Mouse (Mus musculus) mouse embryonic stem cell (cell line): ENCODE results near the gene Dab1.

Source experiments
- in situ Hi-C, 2 experiments: fragments of 300-500 bp; cut with MboI; formaldehyde crosslinking; loops; 1 replicate in 1 of 2; 3 replicates in 1 of 2; pipeline ENCODE4 v1.14.3; 2019 to 2020; ENCODE audit warnings: low sequenced_read_pairs in 2 of 2, low pct_unique_long_range_greater_than_20kb in 1 of 2, mixed read lengths in 1 of 2; ENCODE audit not compliant: unreplicated experiment in 1 of 2

Dab1 gene

GRCm38 (mm10) chr4:104686137-104686809 lies 1067.1 kb downstream of the Dab1 start:
- in situ Hi-C loops, result no loop called here

- in situ Hi-C loops, result no loop called here
Measured at GRCm38 (mm10) chr4:104689047-104689446, 1069.9 kb downstream of the Dab1 start.

GRCm38 (mm10) chr4:104691026-104691425 lies 1071.9 kb downstream of the Dab1 start:
- in situ Hi-C loops, result no loop called here

GRCm38 (mm10) chr4:104694188-104694587 lies 1075.0 kb downstream of the Dab1 start:
- in situ Hi-C loops, result no loop called here

- in situ Hi-C loops, result no loop called here
Measured at GRCm38 (mm10) chr4:104696522-104696921, 1077.4 kb downstream of the Dab1 start.

- in situ Hi-C loops, result no loop called here
Measured at GRCm38 (mm10) chr4:104697703-104698102, 1078.5 kb downstream of the Dab1 start.

GRCm38 (mm10) chr4:104705664-104706645 lies 1086.8 kb downstream of the Dab1 start:
- in situ Hi-C loops, result no loop called here

- in situ Hi-C loops, result no loop called here
Measured at GRCm38 (mm10) chr4:104712338-104713083, 1093.4 kb downstream of the Dab1 start.

GRCm38 (mm10) chr4:104714925-104715519 lies 1095.9 kb downstream of the Dab1 start:
- in situ Hi-C loops, result no loop called here

- in situ Hi-C loops, result no loop called here
Measured at GRCm38 (mm10) chr4:104715857-104716256, 1096.7 kb downstream of the Dab1 start.

GRCm38 (mm10) chr4:104716506-104716905 lies 1097.3 kb downstream of the Dab1 start:
- in situ Hi-C loops, result no loop called here

GRCm38 (mm10) chr4:104718973-104719795 lies 1100.0 kb downstream of the Dab1 start:
- in situ Hi-C loops, result no loop called here

- in situ Hi-C loops, result no loop called here
Measured at GRCm38 (mm10) chr4:104723527-104724045, 1104.4 kb downstream of the Dab1 start.

- in situ Hi-C loops, result no loop called here
Measured at GRCm38 (mm10) chr4:104724258-104724657, 1105.1 kb downstream of the Dab1 start.

- in situ Hi-C loops, result no loop called here
Measured at GRCm38 (mm10) chr4:104725673-104726072, 1106.5 kb downstream of the Dab1 start.

- in situ Hi-C loops, result no loop called here
Measured at GRCm38 (mm10) chr4:104729185-104729584, 1110.0 kb downstream of the Dab1 start.

GRCm38 (mm10) chr4:104746500-104746899 lies 1127.3 kb downstream of the Dab1 start:
- in situ Hi-C loops, result no loop called here

- in situ Hi-C loops, result no loop called here
Measured at GRCm38 (mm10) chr4:104754090-104754489, 1134.9 kb downstream of the Dab1 start.
